Mouse (Mus musculus): ENCODE data around the gene Fosl2. TPM values are rescaled to one million over a fixed set of nuclear protein-coding genes. Genes with fewer than 3 reads are reported as not detected.

Fosl2 gene
- polyA plus RNA-seq (2014; fragmentation: Illumina TruSeq; extraction: RNeasy Lipid Tissue Mini Kit (QIAGEN cat#74804); ENCODE audit: low read depth, low replicate concordance), result 103 TPM

DNA sequence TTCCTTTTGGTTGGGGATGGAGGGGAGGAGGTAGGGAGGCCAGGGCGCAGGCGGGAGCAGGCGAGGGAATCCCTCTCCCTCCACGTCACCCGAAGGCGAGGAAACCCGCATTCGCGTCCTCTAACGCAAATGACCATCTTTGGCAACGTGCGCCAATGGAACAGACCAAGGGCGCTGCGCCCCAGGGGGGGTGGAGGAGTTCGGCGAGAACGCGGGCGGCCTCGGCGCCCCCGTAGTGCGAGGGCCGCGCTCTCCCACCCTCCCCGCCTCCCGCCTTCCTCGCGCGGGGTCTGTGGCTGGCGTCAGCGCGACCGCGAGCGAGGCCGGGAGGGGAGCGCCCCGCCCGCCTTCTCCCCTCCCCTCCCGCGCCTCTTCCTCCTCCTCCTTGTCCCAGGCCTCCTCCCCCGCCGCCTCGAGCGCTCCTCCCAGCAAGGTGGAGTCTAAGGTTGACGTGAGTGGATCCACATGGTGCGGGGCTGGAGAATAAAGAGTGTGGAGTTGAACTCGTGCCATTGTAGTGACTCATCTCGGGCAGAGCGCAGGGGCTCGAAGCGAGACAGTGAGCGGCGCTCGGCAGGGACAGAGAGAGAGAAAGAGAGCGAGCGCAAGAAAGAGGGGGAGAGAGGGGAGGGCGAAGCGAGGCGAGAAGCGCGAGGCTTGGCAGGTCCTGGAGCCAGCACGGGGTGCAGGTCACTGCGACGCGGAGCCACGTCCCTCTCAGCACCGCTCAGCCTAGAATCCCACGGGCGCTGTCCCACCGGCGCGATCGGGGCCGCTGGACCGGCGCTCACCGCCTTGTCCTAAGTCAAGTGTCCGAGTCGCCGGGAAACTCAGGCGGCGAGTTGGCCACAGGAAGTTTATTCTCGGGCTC lies at the start of gene Fosl2:
Gene Fosl2 (plus strand): TSS at position 466 of the 871 bp plus-strand sequence.

Other genes starting within 250 kb of the Fosl2 start
- 0.54 TPM for gene Plb1, start 96.9 kb downstream of the Fosl2 start, polyA plus RNA-seq (2014; fragmentation: Illumina TruSeq; extraction: RNeasy Lipid Tissue Mini Kit (QIAGEN cat#74804); ENCODE audit: low read depth, low replicate concordance)